Mouse (Mus musculus) embryo, embryonic 10.5 days (tissue): ENCODE results near the gene Wipf1.
"Not testable (repeated sequence)": the region's sequence is repeated elsewhere in the genome, so short reads cannot be mapped to it uniquely, and the experiment has no call there.

Experiments
- DNase-seq: peaks from one replicate; pipeline ENCODE4 v3.0.0-alpha.2; 2015; ENCODE audit warnings: low spot score

The Wipf1 gene

GRCm38 (mm10) chr2:73529356-73530330 lies at the start of gene Wipf1:
TSS of gene Wipf1 (minus strand) at chr2:73529734.
- DNase-seq = peak; percentile 75

GRCm38 (mm10) chr2:73579168-73579567 lies 49.6 kb upstream of the Wipf1 start:
- DNase-seq = no peak

GRCm38 (mm10) chr2:73574418-73574817 lies 44.9 kb upstream of the Wipf1 start:
- DNase-seq = no peak

DNA sequence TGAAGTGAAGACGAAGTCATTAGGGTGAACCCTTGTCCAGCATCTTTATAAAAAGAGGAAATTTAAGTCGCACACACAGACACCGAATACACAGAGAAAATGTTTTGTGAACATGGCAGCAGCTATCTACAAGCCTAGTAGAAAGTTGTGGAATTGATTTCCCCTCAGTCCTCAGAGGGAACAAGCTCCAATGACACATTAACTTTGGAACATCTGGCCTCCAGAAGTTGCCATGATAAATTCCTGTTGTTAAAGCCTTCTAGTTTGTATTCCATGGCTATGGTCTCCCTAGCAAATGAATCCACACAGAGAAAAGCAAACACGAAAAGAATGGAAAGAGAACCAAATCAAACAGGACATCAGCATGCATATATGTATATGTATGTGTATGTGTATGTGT lies 44.0 kb upstream of the Wipf1 start:
- DNase-seq = no peak

GRCm38 (mm10) chr2:73572539-73573372 lies 43.2 kb upstream of the Wipf1 start:
- DNase-seq = peak; percentile 91

DNA sequence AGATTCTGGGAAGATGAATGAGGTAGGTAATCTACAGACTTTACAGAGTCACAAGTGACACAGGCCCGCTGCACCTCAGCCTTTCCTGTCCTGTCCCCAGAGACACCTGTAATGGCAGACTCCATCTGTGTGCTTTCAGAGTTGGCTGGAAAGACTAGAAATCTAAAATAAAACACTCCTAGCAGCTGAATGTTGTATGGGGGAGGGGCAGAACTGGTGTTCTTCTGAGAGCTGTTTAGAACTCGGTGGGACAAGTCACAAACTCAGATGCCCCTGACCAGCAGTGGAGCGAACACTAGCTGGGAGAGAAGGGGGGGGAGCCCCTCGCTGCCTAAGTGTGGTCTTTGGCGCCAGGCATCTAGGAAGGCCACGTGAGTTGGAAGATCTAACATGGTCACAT lies 42.4 kb upstream of the Wipf1 start:
- no peak for DNase-seq

DNA sequence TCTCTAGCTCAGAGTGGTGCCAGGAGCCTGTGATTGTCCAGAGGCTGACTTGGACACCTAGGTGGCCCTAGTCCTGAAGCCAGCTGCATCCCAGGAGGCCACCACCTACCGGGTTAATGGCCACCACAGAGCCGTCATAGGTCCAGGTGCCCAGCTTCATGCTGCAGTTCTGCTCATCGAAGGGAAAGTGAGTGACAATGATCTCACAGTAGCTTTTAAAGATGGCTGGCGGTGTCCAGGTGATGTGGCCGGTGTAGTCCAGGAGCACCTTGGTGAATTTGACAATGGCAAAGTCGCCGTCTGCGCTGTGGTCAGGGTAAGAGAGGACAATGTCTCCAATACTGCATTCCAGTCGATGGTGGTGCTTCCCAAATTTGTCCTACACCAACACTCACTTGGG lies 41.8 kb upstream of the Wipf1 start:
- no peak for DNase-seq

DNA sequence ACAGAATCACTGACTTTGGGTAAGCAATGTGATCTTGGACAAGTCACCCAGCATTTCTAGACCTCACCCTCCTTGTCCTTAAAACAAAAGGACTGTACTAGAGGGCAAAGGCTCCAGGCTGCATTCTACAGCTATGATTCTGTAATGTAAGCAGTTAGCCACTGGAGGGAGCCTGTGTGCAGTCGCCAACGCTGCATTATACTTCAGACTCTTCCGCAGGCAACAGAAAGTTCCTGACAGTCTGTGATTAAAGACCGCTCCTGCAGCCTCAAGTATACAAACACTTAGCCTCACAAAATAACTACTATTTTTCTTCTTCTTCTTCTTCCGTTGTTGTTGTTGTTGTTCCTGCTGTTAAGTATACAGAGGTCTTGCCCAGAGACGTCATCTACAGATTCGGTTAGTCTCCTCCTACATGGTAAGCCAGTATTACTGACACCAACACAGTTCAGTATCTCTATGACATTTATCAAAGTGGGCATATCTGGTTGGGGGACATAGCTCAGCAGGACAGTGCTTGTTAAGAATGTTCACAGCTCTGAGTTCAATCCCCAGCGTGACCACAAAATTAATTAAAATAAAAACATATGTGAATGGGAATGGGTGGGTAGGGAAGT lies 37.6 kb upstream of the Wipf1 start:
- DNase-seq = peak; percentile 88

GRCm38 (mm10) chr2:73566162-73566561 lies 36.6 kb upstream of the Wipf1 start:
- peak; percentile 66 for DNase-seq

DNA sequence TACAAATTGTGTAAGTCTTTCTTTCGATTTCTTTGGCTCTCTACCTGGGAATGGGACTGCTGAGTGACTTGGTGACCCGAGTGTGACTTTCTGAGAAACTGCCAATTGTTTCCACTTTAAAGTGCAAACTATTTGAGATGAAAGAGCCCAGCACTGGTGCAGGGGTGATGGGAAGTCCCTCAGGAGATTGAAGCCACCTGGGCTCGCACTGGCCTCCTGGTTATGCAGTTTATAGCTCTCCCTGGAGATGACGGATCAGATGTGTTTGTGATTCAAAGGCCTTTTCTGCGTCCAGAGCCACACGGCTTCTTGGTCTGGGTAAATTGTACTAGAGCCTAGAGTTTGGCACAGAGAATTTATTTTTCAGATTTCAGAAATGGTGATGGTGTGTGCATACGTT lies 34.2 kb upstream of the Wipf1 start:
- peak; percentile 22 for DNase-seq

- DNase-seq = no peak
Observed at GRCm38 (mm10) chr2:73562656-73563055, 33.1 kb upstream of the Wipf1 start.

GRCm38 (mm10) chr2:73561665-73562063 lies 32.1 kb upstream of the Wipf1 start:
- peak; percentile 91 for DNase-seq

DNA sequence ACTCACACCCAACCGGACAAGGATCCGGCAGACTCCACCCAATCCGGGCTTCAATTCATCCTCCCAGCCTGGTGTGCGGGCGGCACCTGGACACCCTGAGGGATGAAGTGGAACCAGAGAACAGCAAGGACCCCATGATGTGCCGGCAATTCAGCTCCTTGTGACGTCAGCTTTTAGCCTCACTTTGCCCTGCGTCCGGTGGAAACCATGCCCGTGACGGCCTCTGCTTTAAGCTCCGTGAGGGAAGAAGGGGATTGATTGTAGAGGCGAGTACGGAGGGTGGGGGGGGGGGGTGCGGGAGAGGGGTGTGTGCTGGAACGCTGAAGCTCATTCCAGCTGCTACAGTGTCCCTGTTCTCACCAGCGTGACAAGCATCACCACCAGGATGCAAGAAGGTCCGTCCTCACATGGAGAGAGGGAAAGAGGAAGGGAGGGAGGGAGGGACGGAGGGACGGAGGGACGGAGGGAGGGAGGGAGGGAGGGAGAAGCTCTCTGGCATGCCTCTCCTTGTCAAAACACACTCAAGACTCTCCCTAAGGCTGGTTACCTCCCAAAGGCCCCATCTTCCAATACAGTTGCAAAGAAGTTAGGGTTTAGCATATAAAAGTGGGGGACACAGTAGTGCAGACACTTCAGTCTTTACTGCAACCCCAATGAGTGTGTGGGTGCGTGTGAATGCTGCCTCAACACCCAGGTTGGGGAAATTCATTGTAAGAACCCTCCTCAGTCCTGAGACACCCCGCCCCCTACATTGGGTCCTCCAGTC lies 31.5 kb upstream of the Wipf1 start:
- DNase-seq = peak; percentile 65

- DNase-seq = no peak
Observed at GRCm38 (mm10) chr2:73560445-73560844, 30.9 kb upstream of the Wipf1 start.

DNA sequence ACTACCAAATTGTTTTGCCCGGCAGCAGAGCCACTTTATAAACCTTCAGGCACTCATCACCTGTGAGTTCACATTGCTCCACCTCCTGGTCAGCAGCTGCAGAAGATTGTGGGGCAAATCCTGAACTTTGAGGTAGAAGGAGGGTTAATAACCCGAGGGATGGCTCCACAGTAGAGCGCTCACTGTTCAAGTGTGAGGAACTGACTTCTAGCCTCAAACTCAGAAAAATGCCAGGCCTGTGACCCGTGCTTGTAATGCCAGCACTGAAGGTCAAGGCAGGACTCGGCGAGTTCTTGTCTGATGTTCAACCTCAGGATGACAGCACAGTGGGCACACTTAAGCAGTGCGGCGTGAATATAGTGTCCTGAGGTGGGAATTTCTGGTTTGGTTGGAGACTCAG lies 28.4 kb upstream of the Wipf1 start:
- DNase-seq = no peak

DNA sequence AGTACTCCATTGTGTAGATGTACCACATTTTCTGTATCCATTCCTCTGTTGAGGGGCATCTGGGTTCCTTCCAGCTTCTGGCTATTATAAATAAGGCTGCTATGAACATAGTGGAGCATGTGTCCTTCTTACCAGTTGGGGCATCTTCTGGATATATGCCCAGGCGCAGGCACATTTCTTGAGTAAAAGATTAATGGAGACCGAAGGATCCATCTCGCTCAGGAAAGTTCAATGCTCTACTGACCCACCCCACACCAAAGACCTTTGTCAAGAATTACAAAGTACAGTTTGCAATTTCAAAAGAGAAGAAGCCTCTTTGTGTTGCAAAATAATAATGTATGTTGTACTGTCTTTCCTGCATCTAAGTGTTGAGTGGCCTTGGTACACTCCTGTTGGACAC lies 27.5 kb upstream of the Wipf1 start:
- DNase-seq = not testable (repeated sequence)

GRCm38 (mm10) chr2:73554389-73554788 lies 24.9 kb upstream of the Wipf1 start:
- DNase-seq = no peak

DNA sequence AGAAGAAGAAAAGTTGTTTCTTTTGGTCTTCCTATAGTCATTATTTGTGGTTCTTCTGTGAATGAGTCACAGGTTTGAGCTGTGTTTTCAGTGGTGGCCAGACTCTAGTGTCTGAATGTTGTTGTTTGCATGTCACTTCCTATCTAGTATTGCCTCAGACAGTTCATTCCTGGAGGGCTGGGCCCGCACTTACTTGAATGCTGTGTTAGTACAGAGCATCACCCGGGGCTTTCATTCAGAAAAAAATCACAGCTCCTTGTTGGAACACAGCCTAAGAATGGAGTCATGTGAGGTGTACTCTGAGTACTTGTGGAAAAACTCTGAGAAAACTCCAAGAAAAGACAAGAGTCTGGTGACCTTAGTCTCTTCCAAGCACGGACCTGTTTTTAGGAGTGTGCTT lies 23.4 kb upstream of the Wipf1 start:
- DNase-seq = no peak

- peak; percentile 80 for DNase-seq
Observed at GRCm38 (mm10) chr2:73550725-73551124, 21.2 kb upstream of the Wipf1 start.

- DNase-seq = no peak
Observed at GRCm38 (mm10) chr2:73548542-73548941, 19.0 kb upstream of the Wipf1 start.

DNA sequence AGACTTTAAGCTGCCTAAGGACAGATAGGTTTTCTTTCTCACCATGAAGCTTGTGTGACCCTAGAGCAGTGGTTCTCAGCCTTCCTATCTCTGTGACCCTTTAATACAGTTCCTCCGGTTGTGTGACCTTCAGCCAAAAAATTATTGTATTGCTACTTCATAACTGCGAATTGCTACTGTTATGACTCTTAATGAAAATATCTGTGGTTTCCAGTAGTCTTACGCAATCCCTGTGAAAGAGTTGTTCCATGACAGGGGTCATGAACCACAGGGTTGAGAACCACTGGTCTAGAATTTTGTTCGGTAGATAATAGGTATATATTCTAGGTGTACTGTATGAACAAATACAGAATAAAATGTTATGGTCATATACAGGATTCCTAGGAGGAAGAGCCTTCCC lies 17.7 kb upstream of the Wipf1 start:
- DNase-seq = no peak

- DNase-seq = peak; percentile 76
Observed at GRCm38 (mm10) chr2:73545556-73545955, 16.0 kb upstream of the Wipf1 start.
